Mouse (Mus musculus): ENCODE results near the gene Gja4.

- TF ChIP-seq POLR2A (IDR thresholded peaks at IDR 0.05; ENCODE audit: control insufficient read depth in 1 of 2, insufficient read depth in 1 of 2, low read depth in 1 of 2, low read length in 2 of 2, poor library complexity in 1 of 2) = no peak
- TF ChIP-seq USF1 (IDR thresholded peaks at IDR 0.05; ENCODE audit: low read depth, low read length) = no peak
- no peak for TF ChIP-seq RCOR1 (IDR thresholded peaks at IDR 0.05; ENCODE audit: low read depth, low read length)
- no peak for TF ChIP-seq CTCF (IDR thresholded peaks at IDR 0.05 in 2 of 3, conservative IDR thresholded peaks at IDR 0.05 in 1 of 3; ENCODE audit: control insufficient read depth in 1 of 3, insufficient read depth in 1 of 3, low read depth in 2 of 3, low read length in 3 of 3, poor library complexity in 1 of 3, severe bottlenecking in 1 of 3)
- no peak for TF ChIP-seq MAFK (IDR thresholded peaks at IDR 0.05; ENCODE audit: borderline replicate concordance, low read depth, low read length)
- no peak for TF ChIP-seq POLR2AphosphoS5 (IDR thresholded peaks at IDR 0.05; ENCODE audit: borderline replicate concordance, low read depth, low read length)
Measured at GRCm38 (mm10) chr4:127330181-127331100, 16.6 kb upstream of the Gja4 start, which contains the start of gene Gjb3.

Data from MEL (cell line).